Mouse (Mus musculus) adrenal gland, postnatal 10 days (tissue): ENCODE data around the gene H2-Ob. TPM values are rescaled to one million over a fixed set of nuclear protein-coding genes. Genes with fewer than 3 reads are reported as not detected.

Experiments
- DNase-seq: peaks from one replicate; pipeline ENCODE4 v3.0.0; 2021; ENCODE audit warnings: mixed read lengths
- long read RNA-seq, 2 experiments: library from polyadenylated mRNA; stranded (forward); transcript quantifications; one replicate each; pipeline ENCODE4 v2.0.0; 2021
- total RNA-seq, 2 experiments: library from RNA; stranded (reverse); gene quantifications; 2 replicates each; pipeline ENCODE4 v1.2.3; 2021

H2-Ob gene
- 1 to 10 TPM; 2.7 to 3.5 TPM for total RNA-seq
- long read RNA-seq, experiment 1, partial matches to known transcripts, result 1 of 4 reads
- long read RNA-seq, experiment 1, other reads (novel, unspliced or antisense), result 2 of 4 reads
- long read RNA-seq, experiment 2, result 0 reads

GRCm38 (mm10) chr17:34238706-34239105 lies at the start of gene H2-Ob:
Gene H2-Ob (plus strand): TSS chr17:34238903.
- peak; percentile 46 for DNase-seq

- DNase-seq, result no peak
These were observed 49.7 kb upstream of the H2-Ob start for GRCm38 (mm10) chr17:34188986-34189385.

GRCm38 (mm10) chr17:34192852-34193251 lies 45.9 kb upstream of the H2-Ob start:
- DNase-seq, result no peak

- no peak for DNase-seq
These were observed 45.2 kb upstream of the H2-Ob start for GRCm38 (mm10) chr17:34193468-34193867.

- DNase-seq, result no peak
These were observed 44.0 kb upstream of the H2-Ob start for GRCm38 (mm10) chr17:34194723-34195122.

- no peak for DNase-seq
These were observed 42.2 kb upstream of the H2-Ob start for GRCm38 (mm10) chr17:34196491-34196890.

GRCm38 (mm10) chr17:34196941-34197894 lies 41.5 kb upstream of the H2-Ob start, which contains the start of gene Psmb8:
Gene Psmb8 (plus strand): TSS chr17:34197721.
- DNase-seq, result peak; percentile 94

GRCm38 (mm10) chr17:34197904-34198520 lies 40.7 kb upstream of the H2-Ob start:
- DNase-seq, result peak; percentile 73

GRCm38 (mm10) chr17:34198521-34198912 lies 40.2 kb upstream of the H2-Ob start:
- DNase-seq, result no peak

- DNase-seq, result no peak
These were observed 39.6 kb upstream of the H2-Ob start for GRCm38 (mm10) chr17:34199050-34199619.

- DNase-seq, result no peak
These were observed 38.7 kb upstream of the H2-Ob start for GRCm38 (mm10) chr17:34200047-34200446.

GRCm38 (mm10) chr17:34200772-34201505 lies 37.8 kb upstream of the H2-Ob start:
- no peak for DNase-seq

GRCm38 (mm10) chr17:34201506-34202055 lies 37.1 kb upstream of the H2-Ob start:
- no peak for DNase-seq

- DNase-seq, result no peak
These were observed 35.8 kb upstream of the H2-Ob start for GRCm38 (mm10) chr17:34202760-34203442.

GRCm38 (mm10) chr17:34203444-34203843 lies 35.3 kb upstream of the H2-Ob start, which contains the start of gene Tap2:
Gene Tap2 (plus strand): TSS chr17:34203527.
- peak; percentile 35 for DNase-seq

GRCm38 (mm10) chr17:34204303-34205010 lies 34.2 kb upstream of the H2-Ob start:
- DNase-seq, result peak; percentile 94

- peak; percentile 65 for DNase-seq
These were observed 33.5 kb upstream of the H2-Ob start for GRCm38 (mm10) chr17:34205021-34205745.

- no peak for DNase-seq
These were observed 32.9 kb upstream of the H2-Ob start for GRCm38 (mm10) chr17:34205746-34206176.

- DNase-seq, result no peak
These were observed 32.0 kb upstream of the H2-Ob start for GRCm38 (mm10) chr17:34206731-34207130.

GRCm38 (mm10) chr17:34207456-34207855 lies 31.2 kb upstream of the H2-Ob start:
- no peak for DNase-seq
